Mouse (Mus musculus) heart, embryonic 14.5 days (tissue): Measurements from ENCODE around the gene Pmvk. TPM values are rescaled to one million over a fixed set of nuclear protein-coding genes. Genes with fewer than 3 reads are reported as not detected.
A peak's percentile ranks its signal among the peaks of the same experiment; 100 is the strongest.

Experiments used
- ATAC-seq: fragments of 200-750 bp; cut with Nextera tagmentation; 2 replicates; pipeline ENCODE4 v1.8.0; 2017; ENCODE audit warnings: low read depth, moderate TSS enrichment; ENCODE audit not compliant: insufficient number of reproducible peaks, insufficient read depth, low FRiP score
- H3K27ac ChIP-seq, 2 experiments: fragments of 200-500 bp in 1 of 2; fragments of 300-500 bp in 1 of 2; sonication (generic) in 1 of 2; replicated peaks in 1 of 2; 2 replicates each; pipeline ENCODE4 v1.5.1; 2012 to 2014; ENCODE audit warnings: low read depth in 2 of 2, low read length in 2 of 2, control low read depth in 1 of 2, mild to moderate bottlenecking in 1 of 2, mixed read lengths in 1 of 2; ENCODE audit not compliant: control insufficient read depth in 1 of 2, insufficient read depth in 1 of 2
- H3K27me3 ChIP-seq: fragments of 300-500 bp; sonication (generic); 2 replicates; pipeline ENCODE4 v1.6.1; 2014; ENCODE audit warnings: mild to moderate bottlenecking, low read length, control low read depth; ENCODE audit not compliant: control insufficient read depth, insufficient read depth
- H3K36me3 ChIP-seq: fragments of 300-500 bp; sonication (generic); 2 replicates; pipeline ENCODE4 v1.6.1; 2014; ENCODE audit warnings: mild to moderate bottlenecking, control low read depth, low read length, mixed read lengths; ENCODE audit not compliant: control insufficient read depth, insufficient read depth
- H3K4me1 ChIP-seq, 2 experiments: fragments of 200-500 bp in 1 of 2; fragments of 300-500 bp in 1 of 2; sonication (generic) in 1 of 2; 2 replicates each; pipeline ENCODE4 v1.6.1; 2012 to 2014; ENCODE audit warnings: low read length in 2 of 2, control low read depth in 1 of 2, mixed read lengths in 1 of 2; ENCODE audit not compliant: control insufficient read depth in 2 of 2, insufficient read depth in 2 of 2
- H3K4me2 ChIP-seq: fragments of 300-500 bp; sonication (generic); 2 replicates; pipeline ENCODE4 v1.6.1; 2014; ENCODE audit warnings: mild to moderate bottlenecking, low read length
- H3K4me3 ChIP-seq, 2 experiments: fragments of 200-500 bp in 1 of 2; fragments of 300-500 bp in 1 of 2; sonication (generic) in 1 of 2; 2 replicates each; pipeline ENCODE4 v1.5.1; 2012 to 2014; ENCODE audit warnings: low read length in 2 of 2, mild to moderate bottlenecking in 2 of 2, control low read depth in 1 of 2, low read depth in 1 of 2, moderate library complexity in 1 of 2; ENCODE audit not compliant: control insufficient read depth in 1 of 2, insufficient read depth in 1 of 2
- H3K9ac ChIP-seq: fragments of 300-500 bp; sonication (generic); 2 replicates; pipeline ENCODE4 v1.6.1; 2014; ENCODE audit warnings: mild to moderate bottlenecking, low read length
- H3K9me3 ChIP-seq: fragments of 300-500 bp; sonication (generic); 2 replicates; pipeline ENCODE4 v1.6.1; 2016; ENCODE audit warnings: low read length, control low read depth; ENCODE audit not compliant: control insufficient read depth
- WGBS: fragments of 180-500 bp; shearing (Covaris S2); extraction: QIAGEN DNeasy Blood & Tissue Kit; methylation state at CpG from one replicate; pipeline ENCODE4 v1.1.7; 2014; 5-methylcytosine and 5-hydroxymethylcytosine counted together
- polyA plus RNA-seq: library from polyadenylated mRNA; unstranded; fragments of >200 nt; fragmentation: Nextera tagmentation; extraction: Ambion mirVana; gene quantifications from 2 replicates; pipeline ENCODE4 v1.2.1, GENCODE M21; 2014

The Pmvk gene
- polyA plus RNA-seq, 1 experiment from 2014 or later, result 56.8 TPM

GRCm38 (mm10) chr3:89484766-89485524 lies 30.6 kb downstream of the Pmvk start:
- H3K4me2 ChIP-seq, result peak overlapping the region; percentile 54
- no peaks in the 10 kb centered on the region for H3K36me3 ChIP-seq
- H3K27me3 ChIP-seq, result 0 out of 2 replicates have a peak, but pooled peaks cover 6% of the 10 kb centered on the region
- WGBS, result 16% methylated on average over 24 of the region's 24 CpGs
- peak; percentile 71; the same call in 1 of the 2 replicates for ATAC-seq
- H3K4me3 ChIP-seq, result peak overlapping the region; percentile 11 to 16; a peak in 3 of 4 replicates
- peaks cover 9 to 12% of the 10 kb centered on the region in 2 experiments; a peak in 1 of 4 replicates for H3K4me1 ChIP-seq
- no peak overlapping the region for H3K27ac ChIP-seq
- H3K9me3 ChIP-seq, result no peaks in the 10 kb centered on the region
- peak overlapping the region; percentile 50 for H3K9ac ChIP-seq

GRCm38 (mm10) chr3:89486111-89486510 lies 31.8 kb downstream of the Pmvk start:
- 89% methylated on average over 8 of the region's 8 CpGs for WGBS
- Histone ChIP-seq H3K4me1 (peaks cover 9 to 12% of the 10 kb centered on the region in 2 experiments; a peak in 1 of 4 replicates), H3K4me2 (no peak overlapping the region), H3K9me3 (no peaks in the 10 kb centered on the region), H3K27ac (no peak overlapping the region), H3K9ac (no peak overlapping the region), H3K27me3 (0 out of 2 replicates have a peak, but pooled peaks cover 6% of the 10 kb centered on the region), H3K36me3 (no peaks in the 10 kb centered on the region), H3K4me3 (no peak overlapping the region)
- no peak for ATAC-seq

- H3K9ac ChIP-seq, result no peak overlapping the region
- ATAC-seq, result no peak; the same call in 1 of the 2 replicates
- H3K4me1 ChIP-seq, result peaks cover 9 to 12% of the 10 kb centered on the region in 2 experiments; a peak in 1 of 4 replicates
- no peaks in the 10 kb centered on the region for H3K9me3 ChIP-seq
- 50% methylated on average over 20 of the region's 20 CpGs for WGBS
- no peak overlapping the region for H3K4me3 ChIP-seq
- no peaks in the 10 kb centered on the region for H3K36me3 ChIP-seq
- no peak overlapping the region for H3K4me2 ChIP-seq
- H3K27me3 ChIP-seq, result 0 out of 2 replicates have a peak, but pooled peaks cover 6% of the 10 kb centered on the region
- H3K27ac ChIP-seq, result no peak overlapping the region
Measured at GRCm38 (mm10) chr3:89486916-89487702, 32.8 kb downstream of the Pmvk start.

GRCm38 (mm10) chr3:89490790-89491189 lies 36.4 kb downstream of the Pmvk start:
- Histone ChIP-seq H3K4me3 (no peak overlapping the region), H3K27ac (no peak overlapping the region), H3K36me3 (no peaks in the 10 kb centered on the region), H3K9ac (no peak overlapping the region), H3K4me2 (no peak overlapping the region), H3K4me1 (peaks cover 8 to 12% of the 10 kb centered on the region in 2 experiments; a peak in 1 of 4 replicates), H3K9me3 (0 out of 2 replicates have a peak, but pooled peaks cover 3% of the 10 kb centered on the region), H3K27me3 (0 out of 2 replicates have a peak, but pooled peaks cover 6% of the 10 kb centered on the region)
- ATAC-seq, result no peak
- WGBS, result 85% methylated on average over 3 of the region's 3 CpGs

GRCm38 (mm10) chr3:89491559-89491958 lies 37.2 kb downstream of the Pmvk start:
- Histone ChIP-seq H3K4me3 (no peak overlapping the region), H3K9ac (no peak overlapping the region), H3K4me2 (no peak overlapping the region), H3K27ac (no peak overlapping the region), H3K4me1 (peaks cover 8 to 12% of the 10 kb centered on the region in 2 experiments; a peak in 1 of 4 replicates), H3K27me3 (0 out of 2 replicates have a peak, but pooled peaks cover 6% of the 10 kb centered on the region), H3K9me3 (0 out of 2 replicates have a peak, but pooled peaks cover 3% of the 10 kb centered on the region), H3K36me3 (no peaks in the 10 kb centered on the region)
- 73% methylated on average over 5 of the region's 5 CpGs for WGBS
- ATAC-seq, result no peak

GRCm38 (mm10) chr3:89492701-89493151 lies 38.4 kb downstream of the Pmvk start:
- Histone ChIP-seq H3K4me1 (peaks cover 2 to 6% of the 10 kb centered on the region in 2 experiments; a peak in 1 of 4 replicates), H3K9me3 (0 out of 2 replicates have a peak, but pooled peaks cover 3% of the 10 kb centered on the region), H3K27ac (no peak overlapping the region), H3K36me3 (no peaks in the 10 kb centered on the region), H3K4me2 (no peak overlapping the region), H3K4me3 (no peak overlapping the region), H3K9ac (no peak overlapping the region), H3K27me3 (0 out of 2 replicates have a peak, but pooled peaks cover 6% of the 10 kb centered on the region)
- WGBS, result 51% methylated on average over 8 of the region's 8 CpGs
- ATAC-seq, result no peak

GRCm38 (mm10) chr3:89494630-89495029 lies 40.3 kb downstream of the Pmvk start:
- Histone ChIP-seq H3K4me1 (no peaks in the 10 kb centered on the region), H3K27me3 (0 out of 2 replicates have a peak, but pooled peaks cover 3% of the 10 kb centered on the region), H3K9ac (no peak overlapping the region), H3K9me3 (0 out of 2 replicates have a peak, but pooled peaks cover 3% of the 10 kb centered on the region), H3K27ac (no peak overlapping the region), H3K4me2 (no peak overlapping the region), H3K4me3 (no peak overlapping the region), H3K36me3 (no peaks in the 10 kb centered on the region)
- ATAC-seq, result no peak
- WGBS, result 79% methylated on average over 5 of the region's 5 CpGs
